In the genomic region with DNA sequence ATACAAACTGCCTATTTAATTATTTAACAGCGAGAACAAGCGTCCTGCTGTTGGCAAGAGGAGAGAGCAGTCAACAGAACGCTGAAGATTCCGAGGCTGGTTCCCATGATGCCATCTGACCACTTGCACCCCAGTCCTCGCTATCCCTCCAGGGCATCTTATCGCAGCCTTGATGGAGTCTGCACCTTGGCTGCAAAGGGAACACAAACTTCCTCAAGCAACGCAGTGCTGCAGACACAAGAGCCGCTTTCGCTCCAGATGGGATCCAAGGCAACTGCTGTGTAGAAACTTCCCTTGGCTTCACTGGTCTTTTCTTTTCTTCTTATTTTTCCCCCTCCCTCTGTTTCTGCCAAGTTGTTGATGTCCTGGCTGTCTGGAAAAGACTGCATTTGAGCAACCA, we compare ENCODE assay signal across 21 mouse cellular contexts.
DNase-seq lines count a peak whose midpoint lies in the region; ATAC-seq and TF ChIP-seq lines count a peak whose summit lies in the region.
"Had no signal": no experiment of that assay in that cellular context is flagged by ENCODE, and none has a peak within 500 bp of the region (broad histone marks: within the 10 kb centered on the region; RNA-seq: fewer than 3 reads in every experiment).

No protein-coding gene starts in this region.

- H3K27ac ChIP-seq in forebrain, postnatal 0 days (ENCODE audit: low read depth, low read length): no peak overlapping the region
- H3K27ac ChIP-seq in forebrain, embryonic 11.5 days (ENCODE audit: low read depth, low read length): no peak overlapping the region
- H3K27ac ChIP-seq in hindbrain, embryonic 16.5 days (ENCODE audit: low read depth, low read length): peak overlapping the region; percentile 21; the same call in 1 of the 2 replicates
- no peak overlapping the region for H3K27ac ChIP-seq in hindbrain, embryonic 14.5 days
- no peak overlapping the region for H3K27ac ChIP-seq in midbrain, embryonic 14.5 days (replicated peaks; ENCODE audit: low read depth, low read length)
- H3K27ac ChIP-seq in midbrain, embryonic 13.5 days: no peak overlapping the region
- H3K27ac ChIP-seq: embryonic facial prominence, embryonic 13.5 days; gastrocnemius, adult 2 months; heart, embryonic 10.5 days; intestine, embryonic 15.5 days had no signal

- 35% methylated on average over 9 of the region's 9 CpGs for WGBS in forebrain, postnatal 0 days
- WGBS in forebrain, embryonic 11.5 days: 89% methylated on average over 9 of the region's 9 CpGs
- 48% methylated on average over 9 of the region's 9 CpGs for WGBS in hindbrain, embryonic 16.5 days
- WGBS in hindbrain, embryonic 14.5 days: 63% methylated on average over 9 of the region's 9 CpGs
- 61% methylated on average over 9 of the region's 9 CpGs for WGBS in midbrain, embryonic 14.5 days
- WGBS in midbrain, embryonic 13.5 days: 78% methylated on average over 9 of the region's 9 CpGs

- H3K4me3 ChIP-seq in forebrain, postnatal 0 days (ENCODE audit: low read depth, low read length): no peak overlapping the region
- H3K4me3 ChIP-seq in forebrain, embryonic 11.5 days (ENCODE audit: low read depth, low read length): no peak overlapping the region
- H3K4me3 ChIP-seq in hindbrain, embryonic 16.5 days (ENCODE audit: low read length): no peak overlapping the region
- H3K4me3 ChIP-seq in hindbrain, embryonic 14.5 days (replicated peaks; ENCODE audit: low read length): no peak overlapping the region
- no peak overlapping the region for H3K4me3 ChIP-seq in midbrain, embryonic 14.5 days (replicated peaks; ENCODE audit: low read depth, low read length)
- H3K4me3 ChIP-seq in midbrain, embryonic 13.5 days (replicated peaks): no peak overlapping the region
- H3K4me3 ChIP-seq: embryonic facial prominence, embryonic 13.5 days; gastrocnemius, adult 2 months; heart, embryonic 10.5 days; intestine, embryonic 15.5 days had no signal

- H3K36me3 ChIP-seq in forebrain, postnatal 0 days (ENCODE audit: insufficient read depth): no peaks in the 10 kb centered on the region
- H3K36me3 ChIP-seq in forebrain, embryonic 11.5 days (ENCODE audit: control insufficient read depth, insufficient read depth, low read length): no peaks in the 10 kb centered on the region
- no peaks in the 10 kb centered on the region for H3K36me3 ChIP-seq in hindbrain, embryonic 16.5 days (ENCODE audit: control insufficient read depth, insufficient read depth, low read length)
- H3K36me3 ChIP-seq in hindbrain, embryonic 14.5 days (replicated peaks; ENCODE audit: control insufficient read depth, insufficient read depth): no peaks in the 10 kb centered on the region
- H3K36me3 ChIP-seq in midbrain, embryonic 14.5 days (ENCODE audit: control insufficient read depth, insufficient read depth, low read length): no peaks in the 10 kb centered on the region
- H3K36me3 ChIP-seq in midbrain, embryonic 13.5 days: no peaks in the 10 kb centered on the region
- H3K36me3 ChIP-seq: embryonic facial prominence, embryonic 13.5 days; heart, embryonic 10.5 days; intestine, embryonic 15.5 days had no signal

- 0 out of 2 replicates have a peak overlapping the region, but pooled peaks have one; percentile 18 for H3K4me2 ChIP-seq in forebrain, postnatal 0 days (ENCODE audit: low read depth)
- no peak overlapping the region for H3K4me2 ChIP-seq in forebrain, embryonic 11.5 days (ENCODE audit: low read depth, low read length, severe bottlenecking)
- H3K4me2 ChIP-seq in hindbrain, embryonic 16.5 days (ENCODE audit: low read length): peak overlapping the region; percentile 19
- no peak overlapping the region for H3K4me2 ChIP-seq in hindbrain, embryonic 14.5 days (replicated peaks)
- no peak overlapping the region for H3K4me2 ChIP-seq in midbrain, embryonic 14.5 days (ENCODE audit: low read length)
- no peak overlapping the region for H3K4me2 ChIP-seq in midbrain, embryonic 13.5 days (replicated peaks)
- H3K4me2 ChIP-seq: embryonic facial prominence, embryonic 13.5 days; intestine, embryonic 15.5 days had no signal

- no peak overlapping the region for H3K9ac ChIP-seq in forebrain, postnatal 0 days
- H3K9ac ChIP-seq in forebrain, embryonic 11.5 days (ENCODE audit: low read length): no peak overlapping the region
- H3K9ac ChIP-seq in hindbrain, embryonic 16.5 days (ENCODE audit: low read depth, low read length): no peak overlapping the region
- H3K9ac ChIP-seq in hindbrain, embryonic 14.5 days: no peak overlapping the region
- no peak overlapping the region for H3K9ac ChIP-seq in midbrain, embryonic 14.5 days (replicated peaks; ENCODE audit: low read length)
- no peak overlapping the region for H3K9ac ChIP-seq in midbrain, embryonic 13.5 days (replicated peaks)
- H3K9ac ChIP-seq: embryonic facial prominence, embryonic 13.5 days; intestine, embryonic 15.5 days had no signal

- no peak for TF ChIP-seq CTCF in forebrain, postnatal 0 days (IDR thresholded peaks at IDR 0.05; ENCODE audit: low read depth)
- TF ChIP-seq CTCF in brain, embryonic 14.5 days (IDR thresholded peaks at IDR 0.05; ENCODE audit: borderline replicate concordance, extremely low read depth, insufficient read depth, insufficient read length): no peak

- ATAC-seq in forebrain, postnatal 0 days: peak; percentile 59
- ATAC-seq in forebrain, embryonic 11.5 days (replicated peaks; ENCODE audit: low FRiP score): no peak
- no peak for ATAC-seq in hindbrain, embryonic 16.5 days
- ATAC-seq in hindbrain, embryonic 14.5 days (ENCODE audit: low FRiP score): no peak
- no peak for ATAC-seq in midbrain, embryonic 14.5 days (ENCODE audit: low FRiP score, low TSS enrichment)
- ATAC-seq in midbrain, embryonic 13.5 days: no peak
- ATAC-seq: intestine, embryonic 15.5 days had no signal

- 0 out of 2 replicates have a peak, but pooled peaks cover 3% of the 10 kb centered on the region for H3K4me1 ChIP-seq in forebrain, postnatal 0 days (ENCODE audit: insufficient read depth)
- no peaks in the 10 kb centered on the region for H3K4me1 ChIP-seq in forebrain, embryonic 11.5 days (replicated peaks; ENCODE audit: control insufficient read depth, insufficient read depth, low read length)
- H3K4me1 ChIP-seq in hindbrain, embryonic 16.5 days (ENCODE audit: control insufficient read depth, insufficient read depth, low read depth, low read length): no peaks in the 10 kb centered on the region; the same call in none of the 2 replicates
- no peaks in the 10 kb centered on the region for H3K4me1 ChIP-seq in hindbrain, embryonic 14.5 days (replicated peaks; ENCODE audit: control insufficient read depth, insufficient read depth, low read length)
- 0 out of 2 replicates have a peak, but pooled peaks cover 8% of the 10 kb centered on the region for H3K4me1 ChIP-seq in midbrain, embryonic 14.5 days (ENCODE audit: control insufficient read depth, insufficient read depth, low read length)
- H3K4me1 ChIP-seq in midbrain, embryonic 13.5 days (replicated peaks): peaks cover 12% of the 10 kb centered on the region
- H3K4me1 ChIP-seq: intestine, embryonic 15.5 days had no signal

- no peaks in the 10 kb centered on the region for H3K27me3 ChIP-seq in forebrain, postnatal 0 days (ENCODE audit: insufficient read depth, low read length)
- H3K27me3 ChIP-seq in forebrain, embryonic 11.5 days (ENCODE audit: control insufficient read depth, insufficient read depth, low read length): no peaks in the 10 kb centered on the region
- no peaks in the 10 kb centered on the region for H3K27me3 ChIP-seq in hindbrain, embryonic 16.5 days (replicated peaks; ENCODE audit: control insufficient read depth, insufficient read depth, low read length)
- no peaks in the 10 kb centered on the region for H3K27me3 ChIP-seq in hindbrain, embryonic 14.5 days (ENCODE audit: control insufficient read depth, insufficient read depth, low read length)
- H3K27me3 ChIP-seq in midbrain, embryonic 14.5 days (ENCODE audit: control insufficient read depth, insufficient read depth, low read length): no peaks in the 10 kb centered on the region
- H3K27me3 ChIP-seq in midbrain, embryonic 13.5 days: no peaks in the 10 kb centered on the region
- H3K27me3 ChIP-seq: embryonic facial prominence, embryonic 13.5 days; intestine, embryonic 15.5 days had no signal

- no peaks in the 10 kb centered on the region for H3K9me3 ChIP-seq in forebrain, postnatal 0 days (ENCODE audit: low read length)
- no peaks in the 10 kb centered on the region; the same call in none of the 2 replicates for H3K9me3 ChIP-seq in forebrain, embryonic 11.5 days (ENCODE audit: control insufficient read depth, low read length)
- no peaks in the 10 kb centered on the region for H3K9me3 ChIP-seq in hindbrain, embryonic 16.5 days (ENCODE audit: control insufficient read depth, low read length)
- H3K9me3 ChIP-seq in hindbrain, embryonic 14.5 days (ENCODE audit: control insufficient read depth, low read length): peaks cover 10% of the 10 kb centered on the region; the same call in 1 of the 2 replicates
- H3K9me3 ChIP-seq in midbrain, embryonic 14.5 days (ENCODE audit: control insufficient read depth, low read length): no peaks in the 10 kb centered on the region; the same call in 1 of the 2 replicates
- H3K9me3 ChIP-seq in midbrain, embryonic 13.5 days: peaks cover 10% of the 10 kb centered on the region; the same call in 1 of the 2 replicates
- H3K9me3 ChIP-seq: embryonic facial prominence, embryonic 13.5 days; intestine, embryonic 15.5 days had no signal

- DNase-seq in forebrain, postnatal 0 days: peak; percentile 55
- DNase-seq in forebrain, embryonic 11.5 days (ENCODE audit: low spot score): no peak
- DNase-seq in hindbrain, embryonic 14.5 days (ENCODE audit: low spot score): no peak
- DNase-seq in midbrain, embryonic 14.5 days: peak; percentile 40
- DNase-seq in brain, embryonic 14.5 days (ENCODE audit: low read depth): peak; percentile 66
- no peak for DNase-seq in adrenal gland, adult 8-10 months
- DNase-seq: adrenal gland, adult 2 months; adrenal gland, postnatal 36 days; cerebellum, adult 18-20 months; cerebellum, adult 9-11 months; cerebellum, postnatal 36 days; gastrocnemius, adult 2 months; gastrocnemius, postnatal 25 days; heart, postnatal 10 days; heart, postnatal 4 days; kidney, adult 18-20 months had no signal

- no peak for TF ChIP-seq POLR2A in brain, embryonic 14.5 days (IDR thresholded peaks at IDR 0.05; ENCODE audit: borderline replicate concordance, extremely low read depth, insufficient read depth, insufficient read length, poor library complexity, severe bottlenecking)

Comparison
In these comparisons a context has a peak if more than half of its experiments do, and no peak if none do; other contexts are left out.
1. DNase-seq: peak in forebrain, postnatal 0 days (single experiment), midbrain, embryonic 14.5 days (single experiment) and brain, embryonic 14.5 days (single experiment); none in forebrain, embryonic 11.5 days (single experiment), hindbrain, embryonic 14.5 days (single experiment) and adrenal gland, adult 8-10 months (single experiment).
2. H3K4me2 ChIP-seq: peak in forebrain, postnatal 0 days (single experiment) and hindbrain, embryonic 16.5 days (single experiment); none in forebrain, embryonic 11.5 days (single experiment), hindbrain, embryonic 14.5 days (single experiment), midbrain, embryonic 14.5 days (single experiment) and midbrain, embryonic 13.5 days (single experiment).